Mouse (Mus musculus): ENCODE data around the gene Bik. TPM values are rescaled to one million over a fixed set of nuclear protein-coding genes. Genes with fewer than 3 reads are reported as not detected.

Gene Bik
- total RNA-seq, 2 experiments from 2014 or later, result 0.70 TPM; not detected in 1

DNA sequence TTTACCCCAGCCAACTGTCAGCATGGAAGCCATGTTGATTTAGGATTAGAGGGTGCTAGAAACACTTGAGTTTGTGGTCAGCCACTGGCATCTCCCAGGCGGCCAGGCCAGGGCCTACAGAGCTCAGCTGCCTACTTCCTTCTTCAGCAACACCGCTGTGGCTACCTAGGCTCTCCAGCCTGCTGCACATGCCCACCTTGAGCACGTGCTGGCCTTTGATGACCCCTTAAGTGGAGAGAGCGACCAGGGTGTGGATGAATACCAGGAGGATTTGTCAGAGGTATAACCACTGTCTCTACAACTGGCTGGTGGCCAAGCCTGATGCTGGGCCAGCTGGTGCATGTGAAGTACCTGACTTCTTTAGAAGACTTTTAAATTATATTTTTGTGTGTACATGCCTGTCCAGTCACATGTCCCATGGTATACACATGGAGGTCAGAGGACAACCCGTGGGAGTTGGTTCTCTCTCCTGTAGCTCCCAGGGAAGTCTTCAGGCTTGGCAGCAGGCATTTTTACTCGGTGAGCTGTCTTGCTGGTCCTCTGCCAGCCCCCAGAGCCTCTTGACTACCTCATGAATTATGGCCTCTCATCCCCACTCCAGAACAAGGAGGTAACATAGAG is 48.2 kb downstream of the Bik start:
- H3K4me3 ChIP-seq, result no peak overlapping the region
- no peak for TF ChIP-seq CTCF (IDR thresholded peaks at IDR 0.05)
- intact Hi-C loops (cut with DNase I), result no loop called here
- no peak overlapping the region for H3K27ac ChIP-seq
- no peak for DNase-seq (ENCODE audit: extremely low spot score in 1 of 2, low spot score in 2 of 2)

DNA sequence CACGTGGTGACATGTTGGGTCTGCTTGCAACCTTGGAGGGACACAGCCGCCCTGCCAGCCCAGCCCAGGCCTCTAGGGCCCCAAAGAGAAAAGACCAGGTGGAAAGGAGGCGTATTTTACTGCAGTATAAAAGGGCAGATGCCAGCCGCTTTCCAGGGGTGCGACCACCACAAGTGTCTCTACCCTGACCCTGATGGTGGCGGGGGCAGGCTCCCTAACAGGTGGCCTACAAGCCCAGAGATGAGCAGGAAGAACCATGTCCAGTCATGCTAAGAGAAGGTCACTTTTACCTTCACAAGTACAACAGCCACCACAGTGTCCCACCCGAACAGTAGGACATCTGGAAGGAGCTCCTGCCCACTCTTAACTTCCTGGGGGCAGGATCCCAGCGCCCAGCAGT is 48.9 kb downstream of the Bik start:
- no peak for DNase-seq (ENCODE audit: extremely low spot score in 1 of 2, low spot score in 2 of 2)
- Histone ChIP-seq H3K27ac (no peak overlapping the region), H3K4me3 (no peak overlapping the region)
- intact Hi-C loops (cut with DNase I), result no loop called here
- TF ChIP-seq CTCF (IDR thresholded peaks at IDR 0.05), result no peak

- no peak for DNase-seq (ENCODE audit: extremely low spot score in 1 of 2, low spot score in 2 of 2)
- Histone ChIP-seq H3K4me3 (no peak overlapping the region), H3K27ac (no peak overlapping the region)
- TF ChIP-seq CTCF (IDR thresholded peaks at IDR 0.05), result no peak
- intact Hi-C loops (cut with DNase I), result no loop called here
Measured at GRCm38 (mm10) chr15:83576651-83577050, 50.0 kb downstream of the Bik start.

DNA sequence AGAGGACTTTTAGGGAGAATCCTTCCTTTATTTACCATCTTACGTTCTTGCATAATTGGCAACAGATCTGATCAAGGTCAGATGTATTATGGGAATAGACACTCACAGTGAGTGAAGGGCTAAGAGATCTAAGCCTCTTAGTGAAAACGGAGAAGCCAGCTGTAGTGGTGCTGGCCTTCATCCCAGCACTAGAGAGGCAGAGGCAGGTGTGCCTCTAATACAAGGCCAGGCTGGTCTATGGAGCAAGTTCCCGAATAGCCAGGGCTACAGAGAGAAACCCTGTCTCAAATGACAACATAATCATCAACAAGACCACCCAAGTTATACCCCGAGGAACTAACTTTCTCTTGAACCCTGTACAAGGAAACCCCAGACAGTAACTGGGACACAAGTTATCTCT is 56.3 kb downstream of the Bik start:
- TF ChIP-seq CTCF (IDR thresholded peaks at IDR 0.05), result no peak
- H3K27ac ChIP-seq, result no peak overlapping the region
- intact Hi-C loops (cut with DNase I), result no loop called here

DNA sequence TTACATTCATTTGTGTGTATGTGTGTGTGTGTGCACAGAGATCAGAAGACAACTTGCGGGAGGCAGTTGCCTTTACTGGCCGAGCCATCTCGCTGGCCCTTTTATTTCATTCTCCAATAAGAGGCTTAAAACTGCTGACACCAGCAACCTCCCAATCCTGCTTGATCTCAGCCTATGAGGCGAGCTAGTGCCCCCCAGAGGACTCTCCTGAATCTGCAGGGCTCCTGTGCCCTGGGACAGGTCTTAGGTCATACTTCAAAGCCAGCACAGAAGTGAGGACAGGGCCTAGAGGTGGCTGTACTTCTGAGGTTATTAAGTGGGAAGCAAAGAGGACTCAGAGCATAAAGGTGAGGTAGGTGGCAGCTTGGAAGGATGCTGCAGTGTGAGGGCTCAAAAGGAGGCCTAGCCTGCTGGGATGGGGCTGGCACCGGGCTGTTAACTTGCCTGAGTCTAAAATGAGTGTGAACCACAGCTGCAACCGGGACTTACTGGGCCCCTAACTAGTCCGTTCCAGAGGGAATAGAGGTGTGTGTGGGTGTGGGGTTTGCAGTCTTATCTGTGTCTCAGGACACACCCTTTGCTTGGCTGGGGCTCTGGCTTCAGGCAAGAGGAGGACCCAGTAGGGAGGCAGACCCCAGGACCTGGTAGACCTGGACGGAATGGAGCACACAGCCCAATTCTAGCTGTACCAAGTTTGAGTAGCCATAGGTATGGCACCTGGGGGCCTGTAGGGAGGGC is 56.9 kb downstream of the Bik start:
- intact Hi-C loops (cut with DNase I), result no loop called here
- Histone ChIP-seq H3K27ac (no peak overlapping the region), H3K4me3 (no peak overlapping the region)
- DNase-seq (ENCODE audit: extremely low spot score in 1 of 2, low spot score in 2 of 2), result no peak
- peak; percentile 59 for TF ChIP-seq CTCF (IDR thresholded peaks at IDR 0.05)

More for the DNA sequence above, 56.3 kb downstream of the Bik start:
- H3K4me3 ChIP-seq, result no peak overlapping the region
- DNase-seq (ENCODE audit: extremely low spot score in 1 of 2, low spot score in 2 of 2), result no peak

DNA sequence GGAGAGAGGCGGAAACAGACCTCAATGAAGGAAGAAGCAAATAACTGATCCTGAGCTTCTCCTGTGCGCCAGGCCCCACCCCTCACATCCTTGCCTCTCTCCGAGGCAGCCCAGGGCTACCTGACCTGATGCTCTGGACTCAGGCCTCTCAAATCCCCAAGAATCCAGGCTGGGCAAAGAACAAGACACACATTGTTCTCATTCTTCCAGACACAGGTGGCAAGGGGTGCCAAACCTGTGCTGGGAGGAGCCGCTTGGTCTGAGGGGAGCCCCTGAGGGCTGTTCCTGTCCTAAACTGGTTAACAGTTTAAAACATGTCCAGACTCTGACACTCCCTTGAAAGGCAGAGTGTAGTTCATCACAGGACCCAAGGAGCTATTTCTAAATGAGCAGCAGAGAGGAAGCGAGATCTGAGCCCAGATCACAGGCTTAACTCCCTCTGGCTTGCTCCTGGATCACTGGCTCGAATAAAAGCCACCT is 58.1 kb downstream of the Bik start:
- intact Hi-C loops (cut with DNase I), result no loop called here
- TF ChIP-seq CTCF (IDR thresholded peaks at IDR 0.05), result no peak
- no peak for DNase-seq (ENCODE audit: extremely low spot score in 1 of 2, low spot score in 2 of 2)
- Histone ChIP-seq H3K4me3 (no peak overlapping the region), H3K27ac (no peak overlapping the region)

- no peak overlapping the region for H3K4me3 ChIP-seq
- no peak overlapping the region for H3K27ac ChIP-seq
- no peak for TF ChIP-seq CTCF (IDR thresholded peaks at IDR 0.05)
- no peak for DNase-seq (ENCODE audit: extremely low spot score in 1 of 2, low spot score in 2 of 2)
- intact Hi-C loops (cut with DNase I), result no loop called here
Measured at GRCm38 (mm10) chr15:83590841-83591240, 64.2 kb downstream of the Bik start.

DNA sequence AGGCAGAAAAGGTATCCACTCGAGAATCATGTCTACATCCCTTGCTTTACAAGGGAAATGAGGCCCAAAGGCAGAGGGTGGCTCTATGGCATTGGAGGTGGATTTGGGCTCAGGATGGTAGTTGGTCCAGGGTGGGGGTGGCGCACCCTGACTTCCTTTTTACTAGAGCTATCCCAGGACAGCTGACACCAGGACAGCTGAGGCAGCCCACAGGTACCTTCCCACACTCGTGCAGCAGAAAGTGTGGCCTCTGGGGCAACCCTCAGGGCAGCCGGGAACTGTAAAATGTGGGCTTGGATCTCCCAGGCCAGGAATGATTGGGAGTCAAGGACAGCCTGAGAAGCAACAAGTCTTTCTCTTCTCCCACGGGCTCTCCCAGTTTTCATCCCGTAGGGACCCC is 65.1 kb downstream of the Bik start:
- Histone ChIP-seq H3K4me3 (no peak overlapping the region), H3K27ac (no peak overlapping the region)
- intact Hi-C loops (cut with DNase I), result no loop called here
- no peak for TF ChIP-seq CTCF (IDR thresholded peaks at IDR 0.05)
- DNase-seq (ENCODE audit: extremely low spot score in 1 of 2, low spot score in 2 of 2), result no peak

- TF ChIP-seq CTCF (IDR thresholded peaks at IDR 0.05), result no peak
- intact Hi-C loops (cut with DNase I), result no loop called here
- H3K4me3 ChIP-seq, result no peak overlapping the region
- H3K27ac ChIP-seq, result no peak overlapping the region
- DNase-seq (ENCODE audit: extremely low spot score in 1 of 2, low spot score in 2 of 2), result no peak
Measured at GRCm38 (mm10) chr15:83592260-83593188, 65.9 kb downstream of the Bik start.

DNA sequence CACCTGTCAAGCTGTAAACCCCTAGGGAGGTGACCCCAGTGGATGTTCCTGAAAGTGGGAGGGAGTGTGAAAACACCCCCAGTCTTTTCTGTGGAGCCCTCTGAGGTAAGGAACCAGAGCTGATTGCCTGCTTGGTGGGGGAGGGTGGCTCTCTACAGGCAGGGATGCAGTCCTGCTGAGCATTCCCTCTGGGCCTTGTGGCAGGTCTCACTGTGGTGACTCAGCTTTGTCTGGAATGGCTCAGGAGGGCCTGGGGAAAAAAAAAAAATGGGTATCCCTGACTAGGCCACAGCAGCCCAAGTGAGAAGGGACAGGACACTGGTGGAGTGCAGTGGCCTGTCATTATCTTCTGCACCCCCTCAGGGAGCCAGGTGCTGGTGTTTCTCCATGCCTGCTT is 66.5 kb downstream of the Bik start:
- no peak for DNase-seq (ENCODE audit: extremely low spot score in 1 of 2, low spot score in 2 of 2)
- no peak overlapping the region for H3K27ac ChIP-seq
- no peak for TF ChIP-seq CTCF (IDR thresholded peaks at IDR 0.05)
- no peak overlapping the region for H3K4me3 ChIP-seq
- intact Hi-C loops (cut with DNase I), result no loop called here

- DNase-seq (ENCODE audit: extremely low spot score in 1 of 2, low spot score in 2 of 2), result no peak
- Histone ChIP-seq H3K4me3 (peak overlapping the region; percentile 79), H3K27ac (no peak overlapping the region)
- no peak for TF ChIP-seq CTCF (IDR thresholded peaks at IDR 0.05)
- intact Hi-C loops (cut with DNase I), result no loop called here
Measured at GRCm38 (mm10) chr15:83593702-83594512, 67.2 kb downstream of the Bik start.

Small RNAs within 50 kb of the gene (microRNA-seq; reads per million reads assigned to microRNA genes)
- gene Gm24575, result 0 reads per million in 2 experiments

Other genes with a start within 250 kb of the Bik start
- 10 to 100 TPM; 19.5 to 21.5 TPM for gene Arfgap3, start 176.6 kb upstream of the Bik start, total RNA-seq (2021)
- gene Pacsin2, start 62.3 kb upstream of the Bik start, total RNA-seq (2021), result 100 to 1,000 TPM in 1 of 2 experiments, 10 to 100 TPM in 1; 97.4 to 102 TPM
- 10 to 100 TPM; 45.5 to 54.9 TPM for gene Ttll1, start 16.0 kb upstream of the Bik start, total RNA-seq (2021)
- 1 to 10 TPM; 5.6 to 7.9 TPM for gene Tspo, start 36.7 kb downstream of the Bik start, total RNA-seq (2021)
- gene Mcat, start 36.9 kb downstream of the Bik start, total RNA-seq (2021), result 10 to 100 TPM; 19.0 to 26.9 TPM
- 10 to 100 TPM; 12.4 to 12.6 TPM for gene Ttll12, start 68.3 kb downstream of the Bik start, total RNA-seq (2021)
- 10 to 100 TPM; 72.2 to 74.2 TPM for gene Scube1, start 198.2 kb downstream of the Bik start, total RNA-seq (2021)

Data from left cerebral cortex, adult 2 months (tissue).